Mouse (Mus musculus) common myeloid progenitor, adult 5-6 weeks (primary cell): ENCODE measurements around the gene Trir. TPM values are rescaled to one million over a fixed set of nuclear protein-coding genes. Genes with fewer than 3 reads are reported as not detected.
A peak's percentile ranks its signal among the peaks of the same experiment; 100 is the strongest.

Source experiments
- ATAC-seq: replicated peaks from 2 replicates; pipeline ENCODE4 v1.8.0; 2016; ENCODE audit warnings: low read depth, mild to moderate bottlenecking, moderate TSS enrichment, inconsistent platforms; ENCODE audit not compliant: poor library complexity, severe bottlenecking
- total RNA-seq: library from RNA; stranded (forward); fragments of 200-1000, 187-1606 nt; gene quantifications from 2 replicates; pipeline ENCODE4 v1.2.3, GENCODE M21; 2017

Gene Trir
- total RNA-seq, 1 experiment from 2014 or later, result 202 TPM

GRCm38 (mm10) chr8:85035165-85035727 is 8.6 kb downstream of the Trir start:
- ATAC-seq, result no peak

DNA sequence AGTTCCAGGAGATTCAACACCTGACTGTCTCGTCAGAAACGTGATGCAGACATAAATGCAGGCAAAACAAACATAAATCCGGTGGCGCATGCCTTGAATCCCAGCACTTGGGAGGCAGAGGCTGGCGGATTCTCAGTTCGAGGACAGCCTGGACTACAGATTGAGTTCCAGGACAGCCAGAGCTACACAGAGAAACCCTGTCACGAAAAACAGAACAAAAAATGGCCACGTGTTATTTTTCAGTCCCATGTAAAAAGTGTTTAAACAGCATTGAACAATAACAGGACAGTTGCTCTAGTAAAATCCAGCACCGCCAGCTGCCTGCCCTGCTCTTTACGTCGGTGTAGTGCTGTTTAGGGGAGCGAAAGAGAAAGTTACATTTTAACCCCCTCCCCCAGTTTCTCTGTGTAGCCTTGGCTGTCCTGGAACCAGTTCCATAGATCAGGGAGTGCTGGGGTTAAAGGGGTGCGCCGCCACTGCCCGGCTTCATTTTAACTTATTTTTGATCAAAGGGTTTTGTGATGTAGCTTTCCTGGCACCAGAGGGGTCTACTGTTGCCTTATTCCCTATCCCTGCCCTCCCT is 9.2 kb downstream of the Trir start:
- 0 out of 2 replicates have a peak, but pooled peaks have one; percentile 12 for ATAC-seq

DNA sequence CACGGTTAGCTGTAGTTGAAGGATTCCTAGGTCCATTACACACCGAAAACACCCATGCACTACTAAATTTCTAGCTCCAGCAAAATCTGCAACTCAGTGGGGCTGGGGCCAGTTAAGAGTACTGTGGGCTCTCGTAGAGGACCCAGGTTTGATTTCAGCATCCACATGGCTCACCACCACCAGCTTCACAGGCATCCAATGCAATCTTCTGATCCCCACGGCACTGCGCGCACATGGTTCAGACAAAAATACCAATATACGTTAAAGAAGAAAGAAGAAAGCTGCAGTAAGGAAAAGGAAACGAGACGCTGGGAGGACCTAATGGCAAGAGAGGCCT is 9.7 kb downstream of the Trir start:
- peak; percentile 1; the same call in 1 of the 2 replicates for ATAC-seq

DNA sequence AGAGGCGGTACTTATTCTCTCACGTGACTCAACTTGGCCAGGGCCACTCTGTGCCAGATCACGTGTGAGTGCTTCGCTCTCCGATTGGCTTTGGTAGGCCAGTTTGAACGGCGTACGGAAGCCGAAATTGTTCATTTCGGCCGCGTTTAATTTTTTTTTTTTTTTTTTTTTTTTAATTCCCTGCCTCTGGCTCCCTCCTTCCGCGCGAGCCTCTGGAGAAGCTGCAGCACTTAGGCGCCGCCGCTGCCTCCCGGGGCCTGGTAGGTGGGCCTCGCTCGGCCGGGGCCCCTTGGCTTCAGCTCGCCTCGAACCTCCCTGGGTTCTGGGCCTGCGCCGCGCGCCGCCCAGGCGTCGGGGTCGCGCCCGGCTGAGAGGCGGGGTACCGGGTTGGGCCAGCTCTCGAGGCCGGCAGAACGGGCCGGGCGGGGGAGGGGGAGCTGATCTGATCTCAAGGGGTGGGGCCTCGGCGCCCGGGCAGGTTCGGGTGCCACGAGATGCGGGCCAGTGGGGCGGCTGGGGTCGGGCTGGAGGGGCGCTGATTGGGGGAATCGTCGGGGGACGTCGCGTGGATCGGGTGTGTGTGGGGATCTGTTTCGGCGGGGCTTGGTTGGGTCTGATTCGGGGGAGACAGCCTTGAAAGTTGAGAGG is 10.2 kb downstream of the Trir start, which contains the start of gene Tnpo2:
TSS of gene Tnpo2 (plus strand) at position 198 of the 648 bp plus-strand sequence.
- ATAC-seq, result peak; percentile 80

DNA sequence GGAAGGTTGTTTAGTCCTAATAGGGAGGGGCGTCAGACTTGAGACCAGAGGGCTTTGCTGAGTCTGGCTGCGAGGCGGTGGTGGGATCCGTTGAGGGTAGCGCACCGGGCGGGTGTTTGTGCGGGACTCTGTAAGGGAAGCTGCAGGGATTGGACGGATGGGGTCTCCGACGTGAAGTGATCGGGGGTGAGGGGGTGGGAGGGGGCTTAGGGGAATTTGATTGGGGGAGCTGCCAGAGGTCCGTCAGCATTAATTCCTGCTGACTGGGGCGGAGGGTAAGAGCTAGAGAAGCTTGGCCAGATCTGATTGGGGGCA is 10.7 kb downstream of the Trir start:
- peak; percentile 7 for ATAC-seq

DNA sequence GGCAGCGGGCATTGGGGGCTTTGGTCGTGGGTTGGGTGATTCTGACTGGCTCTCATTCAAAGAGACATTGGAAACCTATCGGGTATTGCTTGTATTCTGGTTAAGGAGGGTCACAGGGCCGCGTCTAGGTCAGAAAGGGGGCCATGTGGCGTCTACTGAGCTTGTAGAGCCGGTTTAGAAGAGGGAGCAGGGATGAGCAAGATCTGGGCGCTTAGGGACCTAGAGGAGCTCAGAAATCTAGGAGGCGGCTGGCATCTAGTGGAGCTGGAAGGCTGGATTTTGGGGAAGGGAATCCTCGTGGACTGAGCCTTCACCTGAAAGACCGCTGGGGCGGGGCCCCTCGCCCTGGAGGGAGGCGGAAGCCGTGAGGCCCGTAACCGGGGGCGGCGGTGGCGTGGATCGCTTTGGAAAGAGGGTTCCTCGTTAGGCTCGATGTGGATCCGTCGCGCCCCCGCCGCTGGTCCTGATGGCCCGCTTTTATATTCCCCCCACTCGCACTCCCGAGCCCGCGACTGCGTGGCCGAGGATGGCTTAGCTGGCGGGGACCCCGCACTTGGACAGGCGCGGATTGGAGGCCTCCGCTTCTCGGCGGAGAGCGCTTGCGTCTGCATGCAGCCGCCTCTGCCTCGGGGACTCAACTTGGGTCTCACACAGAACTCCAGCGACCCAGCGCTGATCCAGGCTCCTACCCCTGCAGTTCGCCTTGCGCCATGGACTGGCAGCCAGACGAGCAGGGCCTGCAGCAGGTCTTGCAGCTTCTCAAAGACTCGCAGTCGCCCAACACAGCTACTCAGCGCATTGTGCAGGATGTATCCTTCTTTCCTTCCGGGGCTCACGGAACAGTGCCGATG is 11.3 kb downstream of the Trir start:
- ATAC-seq, result no peak; the same call in 1 of the 2 replicates

- ATAC-seq, result no peak
Measured at GRCm38 (mm10) chr8:85043619-85044018, 17.0 kb downstream of the Trir start.

DNA sequence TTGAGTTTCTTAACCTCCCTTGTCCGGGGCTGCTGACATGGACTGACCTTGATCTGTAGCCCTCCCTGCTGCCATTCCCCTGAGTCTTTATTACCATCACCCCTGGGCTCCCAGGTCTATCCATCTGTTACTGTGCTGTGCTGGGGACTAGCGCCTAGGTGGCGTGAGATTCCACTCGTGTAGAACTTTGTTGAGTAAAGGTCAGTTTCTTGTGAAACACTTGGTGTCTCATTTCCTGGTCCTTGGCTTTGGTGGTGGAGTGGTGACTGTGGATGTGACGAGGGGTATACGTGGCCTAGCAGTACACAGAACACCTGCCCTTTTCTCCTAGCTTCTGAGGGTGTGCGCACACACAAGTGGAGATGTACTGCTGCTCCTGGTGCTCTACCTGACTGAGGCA is 30.7 kb downstream of the Trir start:
- no peak for ATAC-seq

DNA sequence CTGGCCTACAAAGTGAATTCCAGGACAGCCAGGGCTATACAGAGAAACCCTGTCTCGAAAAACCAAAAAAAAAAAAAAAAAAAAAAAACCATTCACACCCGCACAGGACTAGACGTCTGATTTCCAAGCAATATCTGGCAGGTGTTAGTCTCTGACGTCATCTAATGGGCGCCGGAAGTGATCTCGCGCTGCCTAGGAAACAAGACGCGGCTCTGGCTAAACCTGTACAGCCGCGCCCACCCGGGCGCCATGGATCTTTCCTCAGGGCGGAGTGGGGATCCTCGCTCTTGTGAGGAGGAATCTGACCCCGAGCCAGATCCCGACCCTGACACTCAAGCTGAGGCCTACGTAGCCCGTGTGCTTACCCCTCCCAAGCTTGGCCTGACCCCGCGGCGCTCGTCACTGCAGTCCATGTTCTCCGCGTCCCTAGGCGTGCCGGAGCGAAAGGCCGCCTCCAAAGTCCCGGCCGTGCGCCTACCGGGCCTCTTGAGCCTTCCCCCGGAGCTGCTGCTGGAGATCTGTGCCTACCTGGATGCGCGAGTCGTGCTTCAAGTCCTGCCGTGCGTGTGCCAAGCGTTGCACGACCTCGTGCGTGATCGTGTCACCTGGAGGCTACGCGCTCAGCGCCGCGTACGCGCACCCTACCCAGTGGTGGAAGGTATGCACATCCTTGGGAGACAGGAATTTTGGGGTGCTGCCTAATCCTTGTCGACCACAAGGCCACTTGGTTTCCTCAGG is 33.4 kb downstream of the Trir start, which contains the start of gene Fbxw9:
TSS of gene Fbxw9 (plus strand) at position 177 of the 738 bp plus-strand sequence.
- ATAC-seq, result peak; percentile 90

GRCm38 (mm10) chr8:85062603-85063002 is 36.0 kb downstream of the Trir start:
- ATAC-seq, result no peak

- ATAC-seq, result no peak
Measured at GRCm38 (mm10) chr8:85065213-85065612, 38.6 kb downstream of the Trir start.

- no peak for ATAC-seq
Measured at GRCm38 (mm10) chr8:85067155-85067554, 40.5 kb downstream of the Trir start.

DNA sequence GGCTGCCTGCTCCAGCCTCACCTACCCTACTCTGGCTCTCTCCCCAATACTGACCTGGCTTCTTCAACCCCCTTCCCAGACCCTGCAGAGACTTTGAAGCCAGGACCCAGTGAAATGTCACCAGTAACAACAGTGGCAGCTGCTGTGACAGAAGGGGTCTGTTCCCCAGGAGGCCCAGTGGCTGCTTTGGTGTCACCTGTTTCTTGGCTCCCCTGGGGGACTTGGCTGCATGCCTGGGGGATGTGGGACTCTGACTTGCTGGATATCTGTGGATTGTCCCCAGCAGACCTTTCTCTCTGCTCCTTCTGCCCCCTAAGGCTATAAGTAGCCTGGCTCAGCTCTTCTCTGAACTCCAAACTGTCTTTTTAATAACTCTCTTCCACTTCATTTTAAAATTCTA is 41.4 kb downstream of the Trir start, which contains the start of gene Gm5741:
TSS of gene Gm5741 (minus strand) at position 1 of the 400 bp plus-strand sequence.
- no peak for ATAC-seq

DNA sequence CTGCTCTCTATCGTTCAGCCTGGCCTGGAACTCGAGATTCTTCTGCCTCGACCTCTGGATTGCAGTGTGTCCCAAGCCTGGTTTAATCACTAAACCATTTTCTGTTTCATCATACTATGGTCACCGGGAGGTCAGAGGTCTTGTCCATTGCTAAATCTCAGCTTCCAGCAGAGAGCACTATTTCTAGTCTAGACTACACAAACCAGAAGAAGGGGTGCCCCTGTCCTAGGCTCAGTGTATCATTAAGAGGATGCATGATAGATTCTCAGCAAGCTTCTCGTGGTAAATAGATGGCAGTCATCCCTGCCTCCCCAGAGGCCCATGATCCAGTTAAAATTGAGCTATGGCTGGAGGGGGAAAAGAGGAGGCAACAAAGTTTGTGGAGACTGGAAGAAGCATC is 44.4 kb downstream of the Trir start:
- no peak for ATAC-seq

GRCm38 (mm10) chr8:85071514-85072281 is 45.1 kb downstream of the Trir start, which contains the start of gene Dhps:
Gene Dhps (plus strand): TSS chr8:85071757.
- ATAC-seq, result peak; percentile 86

- 0 out of 2 replicates have a peak, but pooled peaks have one; percentile 12 for ATAC-seq
Measured at GRCm38 (mm10) chr8:85072364-85072929, 45.8 kb downstream of the Trir start.

DNA sequence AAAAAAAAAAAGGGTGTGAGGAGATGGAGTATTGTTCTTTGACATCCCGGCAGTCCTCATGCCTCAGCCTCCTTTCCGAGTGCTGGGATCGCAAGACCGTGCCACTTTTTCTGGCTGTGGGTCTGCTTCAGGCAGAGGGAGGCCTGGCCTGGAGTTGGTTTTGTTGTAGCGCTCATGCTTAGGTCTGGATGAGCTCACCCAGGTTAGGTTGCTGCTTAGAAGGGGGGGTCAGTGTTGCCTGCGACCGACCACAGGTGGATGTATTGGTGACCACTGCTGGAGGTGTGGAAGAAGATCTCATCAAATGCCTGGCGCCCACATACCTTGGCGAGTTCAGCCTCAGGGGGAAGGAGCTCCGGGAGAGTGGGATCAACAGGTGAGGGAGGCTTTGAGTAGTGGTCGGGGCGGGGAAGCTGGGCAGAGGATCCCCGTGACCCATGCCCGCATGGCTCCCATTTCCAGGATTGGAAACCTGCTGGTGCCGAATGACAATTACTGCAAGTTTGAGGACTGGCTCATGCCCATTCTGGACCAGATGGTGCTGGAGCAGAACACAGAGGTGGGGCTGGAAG is 46.5 kb downstream of the Trir start:
- no peak for ATAC-seq

GRCm38 (mm10) chr8:85074167-85074566 is 47.5 kb downstream of the Trir start:
- no peak for ATAC-seq

DNA sequence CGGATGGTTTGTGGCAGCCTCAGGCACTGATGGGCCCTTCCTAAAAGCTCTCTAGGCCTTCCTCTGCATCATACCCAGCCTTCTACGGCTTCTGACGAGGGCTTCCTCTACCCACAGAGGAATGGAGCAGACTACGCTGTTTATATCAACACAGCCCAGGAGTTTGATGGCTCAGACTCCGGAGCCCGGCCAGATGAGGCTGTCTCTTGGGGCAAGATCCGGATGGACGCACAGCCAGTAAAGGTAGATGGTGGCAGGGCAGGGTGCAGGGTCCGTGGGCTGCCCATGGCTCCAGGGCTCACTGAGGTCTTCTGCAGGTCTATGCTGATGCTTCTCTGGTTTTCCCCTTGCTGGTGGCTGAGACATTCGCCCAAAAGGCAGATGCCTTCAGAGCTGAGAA is 48.0 kb downstream of the Trir start:
- ATAC-seq, result no peak
